Mouse (Mus musculus) brain, embryonic 18.5 days (tissue): ENCODE data around the gene Eef1a1.
"Not testable (repeated sequence)": the region's sequence is repeated elsewhere in the genome, so short reads cannot be mapped to it uniquely, and the experiment has no call there.

Source experiments
- DNase-seq: peaks from one replicate; pipeline ENCODE4 v3.0.0-alpha.2; 2012; ENCODE audit warnings: low read depth, low spot score

Gene Eef1a1

DNA sequence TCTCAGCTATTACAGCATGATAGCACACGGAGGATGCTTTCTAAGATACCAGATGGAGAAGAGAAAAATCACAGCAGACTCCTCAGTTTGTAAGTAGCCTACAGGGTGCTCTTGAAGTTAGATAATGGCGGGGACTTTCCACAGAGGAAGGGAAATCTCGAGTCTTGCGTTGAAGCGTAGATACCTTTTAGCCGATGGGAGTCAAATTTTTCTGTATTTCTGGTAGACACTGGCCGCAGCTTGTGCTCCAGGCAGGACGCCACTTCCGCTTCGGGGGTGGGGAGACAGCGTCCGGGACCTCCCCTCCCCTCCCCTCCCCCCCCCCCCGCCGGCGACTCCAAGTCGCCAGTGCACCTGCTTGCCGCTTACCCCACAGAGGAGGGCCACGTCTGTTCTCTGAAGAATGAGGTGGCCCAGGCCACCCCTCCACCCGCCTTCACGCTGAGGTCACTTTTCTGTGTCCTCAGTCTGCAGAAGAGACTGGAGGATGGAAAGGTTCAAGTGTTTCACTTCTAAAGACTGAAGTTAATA lies at the start of gene Eef1a1:
Gene Eef1a1 (minus strand): TSS at position 262 of the 531 bp plus-strand sequence.
- DNase-seq, result no peak

- no peak for DNase-seq
These were observed 49.5 kb upstream of the Eef1a1 start for GRCm38 (mm10) chr9:78538421-78538820.

GRCm38 (mm10) chr9:78537154-78537873 lies 48.4 kb upstream of the Eef1a1 start:
- no peak for DNase-seq

DNA sequence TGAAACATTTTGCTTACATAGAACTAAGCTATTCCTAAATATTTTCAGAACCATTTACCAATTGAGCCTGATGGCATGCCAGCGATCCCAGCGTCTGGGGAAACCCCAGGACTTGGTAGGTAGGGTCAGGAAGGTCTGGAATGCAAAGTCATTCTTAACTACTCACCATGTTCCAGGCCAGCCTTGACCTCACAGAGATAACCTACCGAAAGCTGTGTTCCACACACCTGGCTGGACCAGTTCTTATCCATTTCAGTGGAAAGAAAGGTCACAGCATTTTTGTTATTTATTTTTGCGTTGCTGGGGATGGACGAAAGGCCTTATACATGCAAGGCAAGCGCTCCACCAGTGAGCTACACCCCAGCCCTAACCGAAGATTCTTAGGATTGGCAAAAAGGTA lies 45.7 kb upstream of the Eef1a1 start:
- DNase-seq, result no peak

- no peak for DNase-seq
These were observed 44.5 kb upstream of the Eef1a1 start for GRCm38 (mm10) chr9:78533296-78533935.

DNA sequence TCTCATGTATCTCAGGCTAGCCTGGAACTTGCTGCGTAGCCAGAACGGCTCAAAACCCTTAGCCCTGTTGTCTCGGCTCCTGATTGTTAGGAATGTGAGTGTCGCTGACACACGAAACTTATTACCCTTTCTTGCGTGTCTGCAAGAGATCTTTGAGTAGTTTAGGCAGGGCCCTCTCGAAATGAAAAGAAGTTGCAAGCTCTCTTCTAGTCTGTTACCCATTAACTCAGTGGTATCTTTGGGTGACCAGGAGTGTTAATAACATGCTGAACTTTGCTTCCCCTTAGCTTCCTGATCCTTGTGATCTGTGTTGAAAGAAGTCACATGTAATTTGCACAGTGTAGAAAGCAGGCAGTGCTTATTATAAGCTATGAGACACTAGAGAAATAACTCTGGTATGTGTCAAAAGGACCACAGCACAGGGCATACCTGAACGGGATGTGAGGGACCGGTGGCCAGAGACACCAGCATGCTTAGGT lies 43.4 kb upstream of the Eef1a1 start:
- DNase-seq, result no peak

- DNase-seq, result no peak
These were observed 42.9 kb upstream of the Eef1a1 start for GRCm38 (mm10) chr9:78531816-78532215.

- DNase-seq, result no peak
These were observed 38.9 kb upstream of the Eef1a1 start for GRCm38 (mm10) chr9:78527767-78528381.

DNA sequence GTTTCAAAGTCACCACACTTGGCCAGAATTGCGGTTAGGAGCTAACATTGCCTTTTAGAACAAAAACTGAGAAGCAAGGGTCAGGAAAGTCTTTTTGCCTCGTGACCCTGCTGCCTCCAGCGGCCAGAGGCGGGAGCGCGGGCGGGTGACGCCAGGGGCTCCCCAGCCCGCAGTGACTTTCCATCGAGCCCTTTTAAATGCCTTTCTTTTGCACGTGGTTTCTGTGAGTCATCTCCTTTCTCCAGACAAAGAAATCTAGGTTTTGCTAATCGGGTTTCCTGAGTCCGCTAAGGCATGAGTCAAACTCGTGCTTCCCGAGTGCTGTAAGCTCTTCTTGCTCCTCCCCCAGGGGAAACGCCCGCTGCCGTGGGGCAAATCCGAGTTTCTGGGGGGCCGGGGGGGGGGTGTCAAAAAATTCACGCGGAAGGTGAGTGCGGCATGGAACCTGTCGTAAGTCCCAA lies 38.4 kb upstream of the Eef1a1 start:
- no peak for DNase-seq

- no peak for DNase-seq
These were observed 37.3 kb upstream of the Eef1a1 start for GRCm38 (mm10) chr9:78526206-78526605.

DNA sequence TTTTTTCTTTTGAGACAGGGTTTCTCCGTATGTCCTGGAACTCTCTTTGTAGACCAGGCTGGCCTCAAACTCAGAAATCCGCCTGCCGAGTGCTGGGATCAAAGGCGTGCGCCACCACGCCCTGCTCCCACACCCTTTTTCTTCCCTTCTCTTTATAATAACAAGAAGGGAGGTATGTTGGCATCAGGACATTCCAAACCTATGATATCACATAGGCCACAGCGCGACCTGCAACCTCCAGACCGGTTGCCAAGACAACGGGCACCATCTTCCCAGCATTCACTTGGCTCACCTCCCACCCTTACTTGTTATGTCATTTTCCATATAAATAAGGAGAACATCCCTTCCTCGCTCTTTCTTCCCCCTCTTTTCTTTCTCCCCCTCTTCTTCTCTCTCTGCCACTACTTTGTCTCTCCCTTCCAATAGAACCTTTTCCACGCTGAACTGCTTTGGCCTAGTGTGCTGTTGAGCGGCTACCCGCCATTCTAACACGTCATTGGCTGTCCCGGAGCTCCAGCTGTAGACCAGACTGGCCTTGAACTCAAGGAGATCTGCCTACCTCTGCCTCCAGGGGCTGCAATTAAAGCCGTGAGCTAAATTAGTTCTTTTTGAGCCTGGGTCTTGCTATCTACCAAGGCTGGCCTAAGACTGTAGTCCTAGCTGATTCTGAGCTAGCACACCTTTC lies 36.6 kb upstream of the Eef1a1 start:
- DNase-seq, result no peak

GRCm38 (mm10) chr9:78521689-78522088 lies 32.7 kb upstream of the Eef1a1 start:
- DNase-seq, result no peak

- DNase-seq, result no peak
These were observed 32.0 kb upstream of the Eef1a1 start for GRCm38 (mm10) chr9:78520780-78521601.

DNA sequence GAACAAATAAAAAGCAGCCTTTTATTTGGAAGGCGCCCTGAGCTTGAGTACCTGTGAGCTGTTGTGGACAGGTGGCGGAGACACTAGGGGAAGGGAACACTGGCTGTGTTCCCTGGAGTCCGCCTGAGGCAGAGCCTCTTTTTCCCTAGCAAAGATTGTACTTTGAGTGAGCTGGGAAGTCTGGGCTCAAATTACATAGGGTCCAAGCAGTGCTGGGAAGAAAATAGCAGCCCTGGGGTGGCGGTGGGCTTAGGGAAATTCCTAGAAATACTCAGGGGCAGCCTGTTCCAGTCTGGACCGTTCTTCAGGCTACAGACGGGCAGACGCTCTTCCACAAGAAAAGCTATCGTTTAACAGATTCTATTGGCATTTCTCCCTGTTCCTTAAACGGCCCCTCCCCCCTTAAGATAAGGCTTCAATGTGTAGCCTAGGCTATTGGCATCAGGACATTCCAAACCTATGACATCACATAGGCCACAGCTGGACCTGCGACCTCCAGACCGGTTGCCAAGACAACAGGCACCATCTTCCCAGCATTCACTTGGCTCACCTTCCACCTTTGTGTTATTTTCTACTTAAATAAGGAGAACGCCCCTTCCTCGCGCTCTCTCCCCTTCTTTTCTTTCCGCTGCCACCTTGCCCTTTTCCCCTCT lies 31.3 kb upstream of the Eef1a1 start:
- no peak for DNase-seq

DNA sequence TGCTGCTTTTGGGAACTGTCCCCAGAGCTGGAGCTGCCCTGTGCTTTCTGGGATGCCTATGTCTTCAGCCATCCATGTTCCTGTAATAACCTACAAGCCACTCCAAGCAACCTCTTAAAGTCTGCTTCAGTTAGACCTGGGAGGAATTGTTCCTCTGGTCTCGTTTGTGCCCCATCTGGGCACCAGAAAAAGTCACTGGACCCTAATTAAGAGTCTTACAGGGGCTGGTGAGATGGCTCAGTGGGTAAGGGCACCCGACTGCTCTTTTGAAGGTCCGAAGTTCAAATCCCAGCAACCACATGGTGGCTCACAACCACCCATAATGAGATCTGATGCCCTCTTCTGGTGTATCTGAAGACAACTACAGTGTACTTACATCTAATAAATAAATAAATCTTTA lies 28.3 kb upstream of the Eef1a1 start:
- not testable (repeated sequence) for DNase-seq

GRCm38 (mm10) chr9:78516125-78516524 lies 27.2 kb upstream of the Eef1a1 start:
- DNase-seq, result no peak

DNA sequence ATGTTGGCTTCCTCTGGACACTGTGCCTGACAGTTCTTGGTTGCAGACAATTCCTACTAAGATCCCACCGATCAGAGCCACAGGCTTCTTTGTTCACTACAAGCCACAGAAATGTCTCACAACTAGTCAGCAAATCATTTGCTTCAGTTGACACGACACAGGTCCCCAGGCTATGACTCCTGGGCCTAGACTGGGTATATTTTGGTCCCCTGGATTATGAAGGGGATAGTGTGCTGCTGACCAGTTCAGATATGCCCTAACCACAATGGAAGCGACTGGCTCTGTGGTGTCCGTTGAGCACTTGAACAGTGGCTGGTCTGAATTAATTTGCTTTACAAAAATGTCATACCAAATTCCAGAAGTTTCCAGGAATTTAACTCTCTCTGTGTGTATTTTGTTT lies 25.7 kb upstream of the Eef1a1 start:
- no peak for DNase-seq

GRCm38 (mm10) chr9:78513776-78514500 lies 25.0 kb upstream of the Eef1a1 start:
- no peak for DNase-seq

DNA sequence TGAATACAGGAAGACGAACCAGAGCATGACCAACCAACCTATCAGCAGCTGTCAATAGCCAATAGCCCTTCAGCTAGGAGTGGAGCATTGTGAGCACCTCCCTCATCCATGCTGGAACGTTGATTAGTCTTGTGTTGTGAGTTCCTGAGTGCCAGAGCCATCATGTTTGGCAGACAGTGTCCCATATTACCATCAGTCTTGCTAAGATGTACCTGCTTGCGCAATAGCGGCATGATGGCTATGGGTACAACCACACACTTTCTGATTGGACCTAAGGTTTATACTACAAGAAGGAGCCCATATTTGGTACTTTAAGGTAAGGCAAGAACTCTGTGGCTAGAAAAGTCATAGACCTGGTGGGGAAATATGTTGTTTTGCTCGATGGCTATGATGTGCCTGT lies 22.8 kb upstream of the Eef1a1 start:
- no peak for DNase-seq
